Mouse (Mus musculus) adrenal gland, postnatal 4 days (tissue): ENCODE results near the gene Krt6b. TPM values are rescaled to one million over a fixed set of nuclear protein-coding genes. Genes with fewer than 3 reads are reported as not detected.
"Not testable (repeated sequence)": the region's sequence is repeated elsewhere in the genome, so short reads cannot be mapped to it uniquely, and the experiment has no call there.

Experiments
- DNase-seq, 2 experiments: peaks; one replicate each; pipeline ENCODE4 v3.0.0; 2021 to 2022; ENCODE audit warnings: low spot score in 2 of 2, mixed read lengths in 2 of 2
- long read RNA-seq, 2 experiments: library from polyadenylated mRNA; stranded (forward); transcript quantifications; one replicate each; pipeline ENCODE4 v2.0.0; 2021
- total RNA-seq, 2 experiments: library from RNA; stranded (reverse); gene quantifications; 2 replicates each; pipeline ENCODE4 v1.2.3; 2021

The Krt6b gene
- total RNA-seq = not detected
- long read RNA-seq, experiment 1 = 0 reads
- long read RNA-seq, experiment 2 = 0 reads

DNA sequence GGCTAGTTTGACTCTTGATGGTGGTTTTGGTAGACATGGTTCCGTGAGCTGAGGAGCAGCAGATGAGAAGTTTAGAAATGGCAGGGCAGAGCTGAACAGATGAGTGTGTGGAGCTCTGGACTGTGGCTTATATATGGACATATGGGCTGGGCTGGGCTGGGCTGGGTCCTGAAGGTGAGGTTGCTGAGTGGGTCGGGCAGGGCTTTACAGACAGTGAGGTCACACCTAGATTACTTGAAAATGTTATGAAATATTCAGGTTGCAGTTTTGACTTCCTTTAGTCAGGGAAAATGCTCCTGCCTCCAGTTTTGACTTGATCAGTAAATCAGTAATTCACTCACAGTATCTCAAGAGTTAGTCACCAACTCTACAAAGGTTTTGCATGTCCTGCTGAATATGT is at the start of gene Krt6b:
Krt6b (minus strand) TSS at position 101 of the 400 bp plus-strand sequence.
- DNase-seq = no peak

DNA sequence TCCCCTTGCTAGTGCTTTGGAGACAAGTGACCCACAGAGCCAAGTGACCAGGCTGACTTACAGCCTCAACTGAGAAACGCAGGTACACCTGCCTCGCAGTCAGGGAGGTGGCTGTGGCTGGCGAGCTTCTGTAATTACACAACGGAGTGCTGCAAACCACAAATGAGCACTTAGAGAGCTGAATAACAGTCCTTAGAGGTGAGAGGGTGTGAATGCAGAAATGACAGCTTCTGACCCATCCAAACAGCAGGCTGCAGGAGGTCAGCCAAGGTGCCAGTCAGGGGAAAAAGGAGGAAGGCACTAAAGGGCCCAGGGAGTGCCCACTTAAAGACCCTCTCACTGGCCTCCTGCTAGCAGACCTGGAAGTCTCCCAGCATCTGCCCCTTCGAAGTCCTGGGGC is 44.6 kb upstream of the Krt6b start:
- DNase-seq = no peak

DNA sequence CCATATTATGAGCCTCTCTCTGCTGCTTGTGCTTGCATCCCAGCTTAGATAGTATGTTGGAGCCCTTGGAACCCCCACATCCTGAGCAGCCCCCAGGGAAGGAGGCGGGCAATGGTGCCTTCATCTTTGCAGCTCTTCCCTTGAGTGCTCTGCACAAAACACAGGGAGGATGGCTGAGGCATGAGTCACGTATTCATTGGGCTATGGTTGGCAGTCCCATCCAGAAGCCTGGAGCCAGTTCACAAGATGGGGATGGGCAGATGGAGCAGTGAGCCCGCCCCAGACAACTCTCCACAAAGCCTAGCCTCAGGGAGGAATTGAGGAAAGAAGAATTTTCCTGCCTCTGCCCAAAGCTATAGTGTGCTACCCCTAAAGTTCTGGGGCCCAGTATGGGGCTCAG is 35.7 kb upstream of the Krt6b start:
- DNase-seq = no peak

DNA sequence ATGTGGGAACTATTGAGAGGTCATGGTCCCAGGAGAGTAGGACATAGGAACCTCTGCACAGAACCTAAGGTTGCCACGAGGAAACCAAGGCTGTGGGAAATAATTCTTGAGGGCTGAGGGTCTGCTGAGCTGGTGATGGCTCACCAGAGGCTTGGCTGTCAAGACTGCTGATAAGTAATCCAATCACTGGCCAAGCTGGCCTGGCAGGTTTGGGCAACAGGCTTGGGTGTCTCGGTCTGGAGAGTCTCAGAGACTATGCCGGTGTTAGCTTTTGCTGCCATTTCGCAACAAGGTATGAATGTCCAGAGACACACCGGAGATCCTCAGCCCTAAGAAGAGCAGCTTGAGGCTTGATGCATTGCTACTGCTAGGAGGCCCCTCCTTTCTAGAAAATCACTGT is 34.3 kb upstream of the Krt6b start:
- no peak for DNase-seq

DNA sequence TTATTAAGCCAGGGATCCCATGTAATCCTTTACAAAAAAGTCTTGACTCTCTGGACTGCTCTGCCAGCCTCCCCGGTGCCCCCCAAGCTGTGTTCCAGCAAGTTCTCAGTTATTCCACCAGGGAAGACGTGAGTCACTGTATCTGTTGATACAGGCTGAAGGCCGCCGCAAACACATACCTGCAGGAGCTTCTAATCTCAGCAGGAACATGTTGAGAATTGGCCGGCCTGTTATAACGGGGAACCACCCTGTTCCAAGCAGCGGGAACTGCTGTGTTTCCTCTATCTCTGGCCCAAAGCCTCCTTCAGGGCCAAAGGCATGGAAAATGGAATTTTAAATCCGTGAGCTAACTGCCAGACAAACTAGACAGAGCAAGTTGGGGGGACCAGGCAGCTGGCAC is 33.6 kb upstream of the Krt6b start:
- no peak for DNase-seq

DNA sequence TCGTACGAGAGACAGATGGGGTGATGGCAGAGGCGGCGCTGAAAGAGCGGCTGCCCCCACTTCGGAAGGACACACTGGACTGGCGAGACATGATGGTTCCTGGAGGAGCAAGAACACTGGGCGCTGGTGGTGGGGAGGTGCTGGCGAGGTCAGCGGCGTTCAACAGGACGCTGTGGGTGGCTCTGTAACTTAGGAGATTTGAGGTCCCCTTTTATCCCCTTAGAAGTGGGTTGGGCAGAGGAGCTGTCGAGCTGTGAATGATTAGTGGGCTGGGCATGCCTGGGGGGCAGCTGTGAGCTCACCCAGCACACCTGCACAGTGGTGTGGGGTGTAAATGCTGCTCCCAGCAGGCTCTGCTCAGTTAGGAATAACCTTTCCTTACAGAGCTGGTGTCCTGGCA is 32.6 kb upstream of the Krt6b start, which contains the start of gene Krt5:
Krt5 (minus strand) TSS at position 179 of the 400 bp plus-strand sequence.
- no peak for DNase-seq

DNA sequence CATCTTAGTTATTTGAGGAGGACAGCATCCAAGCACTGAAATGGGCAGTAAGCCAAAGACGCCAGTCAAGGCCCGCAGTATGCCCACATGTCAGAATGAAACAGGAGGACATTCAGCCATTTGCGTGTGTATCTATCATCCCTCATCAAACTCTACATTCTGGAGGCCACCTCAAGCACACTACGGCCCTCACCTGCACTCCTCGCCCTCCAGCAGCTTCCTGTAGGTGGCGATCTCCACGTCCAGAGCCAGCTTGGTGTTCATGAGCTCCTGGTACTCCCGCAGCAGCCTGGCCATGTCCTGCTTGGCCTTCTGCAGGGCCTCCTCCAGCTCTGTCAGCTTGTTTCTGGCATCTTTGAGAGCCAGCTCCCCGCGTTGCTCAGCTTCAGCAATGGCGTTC is 28.6 kb upstream of the Krt6b start:
- no peak for DNase-seq

DNA sequence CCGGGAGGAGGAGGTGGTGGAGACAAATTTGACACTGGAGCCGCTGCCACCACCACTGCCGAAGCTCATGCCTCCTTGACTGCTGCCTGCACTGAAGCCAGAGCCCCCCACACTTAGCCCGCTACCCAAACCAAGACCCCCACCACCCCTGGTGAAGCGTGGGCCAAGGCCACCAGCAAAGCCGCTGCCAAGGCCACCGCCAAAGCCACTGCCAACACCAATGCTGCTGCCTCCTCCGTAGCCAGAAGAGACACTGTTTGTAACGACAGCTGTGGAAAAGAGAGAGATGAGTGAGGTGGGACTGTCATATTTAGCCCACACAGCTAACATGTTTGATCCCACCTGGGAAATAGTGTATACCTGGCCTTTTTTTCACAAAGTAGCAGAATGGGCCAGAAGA is 27.4 kb upstream of the Krt6b start:
- no peak for DNase-seq

DNA sequence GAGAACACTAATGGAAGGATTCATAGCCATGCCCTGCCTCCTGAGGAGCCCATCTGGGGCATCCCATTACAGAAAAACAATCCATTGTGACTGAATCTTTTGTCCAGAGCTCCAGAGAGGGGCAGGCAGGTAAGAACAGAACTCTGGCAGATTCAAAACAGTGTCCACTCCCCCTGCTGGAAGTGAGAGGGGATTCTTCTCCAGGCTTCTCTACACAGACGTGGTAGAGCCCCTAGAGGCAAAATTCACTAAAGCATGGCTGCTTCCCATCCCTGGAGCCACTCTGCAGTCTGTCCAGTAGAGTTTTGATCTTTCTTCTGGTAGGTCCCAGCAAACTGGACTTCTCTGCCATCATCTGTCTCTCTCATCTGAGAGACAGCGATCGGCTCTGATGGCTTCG is 24.0 kb upstream of the Krt6b start:
- no peak for DNase-seq

DNA sequence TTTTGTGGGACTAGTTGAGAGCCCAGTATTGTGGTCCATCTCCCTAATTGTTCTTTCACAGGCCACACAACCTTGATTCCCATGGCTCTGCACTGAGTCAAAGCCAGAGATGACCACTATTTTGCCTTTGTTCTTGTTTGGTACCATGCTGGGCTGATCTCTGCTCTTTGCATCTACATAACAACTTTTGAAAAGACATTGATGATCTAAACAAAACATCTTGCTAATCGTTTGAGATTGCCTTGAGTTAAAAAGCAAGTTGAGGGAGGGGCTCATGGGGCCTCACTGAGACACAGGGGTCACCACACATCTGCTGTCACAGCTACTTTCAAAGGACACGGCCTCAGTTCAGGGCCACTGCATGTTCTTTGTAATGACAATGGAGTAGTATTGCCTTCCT is 22.3 kb upstream of the Krt6b start:
- no peak for DNase-seq

DNA sequence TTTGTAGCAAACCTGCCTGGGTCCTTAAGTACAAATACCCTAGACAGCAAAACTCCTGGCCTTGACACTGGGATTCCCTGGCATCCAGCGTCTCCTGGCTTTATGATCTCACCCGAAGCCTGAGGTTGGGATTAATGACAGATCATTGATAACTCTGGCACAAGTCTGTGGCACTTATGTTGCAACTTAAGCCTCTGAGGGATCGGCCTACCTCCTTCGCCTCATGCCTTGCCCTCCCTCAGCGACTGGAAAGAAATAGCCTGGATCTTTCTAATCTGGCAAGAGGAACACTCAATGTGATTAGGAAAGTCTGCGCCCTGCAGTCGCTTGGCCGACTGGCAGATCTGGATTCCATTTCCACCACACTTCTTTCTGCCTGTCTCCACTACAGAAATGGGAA is 19.8 kb upstream of the Krt6b start:
- DNase-seq = no peak

DNA sequence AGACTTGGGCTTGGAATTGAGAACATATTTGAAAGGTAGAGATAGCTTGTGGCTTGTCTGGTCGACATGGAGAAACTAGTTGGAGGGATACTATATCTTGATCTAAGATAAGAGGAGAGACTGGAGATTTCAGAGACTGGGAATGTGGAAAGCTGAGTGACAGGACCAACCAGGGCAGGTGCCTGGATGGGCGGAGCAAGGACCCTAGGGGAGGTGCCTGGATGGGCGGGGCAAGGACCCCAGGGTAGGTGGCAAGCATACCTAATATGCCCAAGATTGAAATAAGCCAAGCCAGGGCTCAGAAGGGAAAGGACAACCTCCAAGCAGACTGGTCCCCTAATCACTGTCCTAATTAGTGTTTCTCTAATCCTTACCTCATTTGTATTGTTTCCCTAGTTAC is 19.1 kb upstream of the Krt6b start:
- no peak for DNase-seq

DNA sequence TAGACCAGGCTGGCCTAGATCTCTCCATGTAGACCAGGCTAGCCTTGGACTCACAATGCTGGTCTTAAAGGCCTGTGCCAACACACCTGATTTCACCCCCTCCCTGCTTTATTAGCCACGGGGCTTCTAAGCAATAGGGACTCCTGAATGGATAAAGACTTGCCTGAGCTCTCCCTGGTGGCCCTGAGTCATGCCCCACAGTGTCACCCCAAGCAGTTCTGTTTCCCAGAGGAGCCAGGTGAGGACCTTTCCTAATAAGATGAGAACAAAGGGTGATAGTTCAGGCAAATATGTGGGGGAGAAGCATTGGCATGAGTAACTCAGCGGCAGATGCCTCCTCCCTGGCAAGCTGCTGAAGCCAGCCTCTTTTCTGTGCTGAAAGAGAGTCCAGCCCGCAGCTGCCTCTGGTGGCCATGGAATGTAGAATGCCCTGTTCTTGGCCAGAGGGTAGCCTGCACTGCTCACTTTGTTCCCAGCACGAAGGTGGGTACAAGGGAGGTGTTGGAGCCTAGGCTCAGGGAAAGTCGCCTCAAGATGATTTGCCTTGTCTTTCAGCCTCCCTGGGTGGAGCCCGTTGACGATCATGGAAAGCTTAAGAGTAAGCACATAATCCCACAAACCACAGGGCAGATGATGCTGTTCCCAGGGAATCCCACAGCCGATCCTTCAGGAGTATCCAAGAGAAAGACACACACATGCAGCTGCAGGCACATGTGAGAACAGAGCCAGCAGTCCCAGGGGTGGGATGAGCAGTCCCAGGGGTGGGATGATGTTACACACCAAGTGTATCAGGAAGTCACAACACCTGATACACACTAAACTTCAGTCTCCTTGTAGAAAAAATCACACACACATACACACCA is 17.5 kb upstream of the Krt6b start:
- no peak for DNase-seq

DNA sequence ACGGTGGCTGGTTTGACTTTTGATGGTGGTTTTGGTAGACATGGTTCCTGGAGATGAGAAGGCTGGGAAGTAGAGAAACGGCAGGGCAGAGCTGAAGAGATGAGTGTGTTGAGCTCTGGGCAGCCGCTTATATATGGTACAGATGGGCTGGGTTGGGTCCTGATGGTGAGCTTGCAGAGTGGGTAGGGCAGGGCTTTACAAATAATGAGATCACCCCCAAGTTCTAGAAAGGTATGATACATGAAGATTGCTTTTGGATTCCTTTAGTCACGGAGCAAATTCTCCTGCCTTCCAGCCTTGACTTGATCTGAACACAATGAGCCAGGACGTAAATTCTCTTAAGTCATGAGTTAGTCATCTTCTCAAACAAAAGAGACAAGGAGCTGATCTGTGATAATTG is 14.1 kb upstream of the Krt6b start, which contains the start of gene Krt6a:
Krt6a (minus strand) TSS at position 101 of the 400 bp plus-strand sequence.
- DNase-seq = no peak

DNA sequence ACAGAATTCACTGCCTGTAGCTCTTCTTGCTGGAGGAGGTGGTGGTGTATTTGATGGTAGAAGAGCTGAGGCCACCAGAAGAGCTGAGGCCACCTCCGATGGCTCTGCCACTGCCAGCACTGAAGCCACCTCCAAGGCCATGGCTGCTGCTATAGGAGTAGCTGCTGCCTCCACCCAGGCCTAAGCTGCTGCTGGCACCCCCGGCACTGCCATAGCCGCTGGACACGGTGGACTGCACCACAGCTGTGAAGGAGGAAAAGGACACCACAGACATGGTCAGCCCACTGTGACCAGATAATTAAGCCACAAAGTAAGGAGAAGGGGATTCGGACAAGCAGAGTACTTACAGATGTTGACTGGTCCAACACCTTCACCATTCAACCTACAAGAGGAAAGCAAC is 10.4 kb upstream of the Krt6b start:
- not testable (repeated sequence) for DNase-seq

DNA sequence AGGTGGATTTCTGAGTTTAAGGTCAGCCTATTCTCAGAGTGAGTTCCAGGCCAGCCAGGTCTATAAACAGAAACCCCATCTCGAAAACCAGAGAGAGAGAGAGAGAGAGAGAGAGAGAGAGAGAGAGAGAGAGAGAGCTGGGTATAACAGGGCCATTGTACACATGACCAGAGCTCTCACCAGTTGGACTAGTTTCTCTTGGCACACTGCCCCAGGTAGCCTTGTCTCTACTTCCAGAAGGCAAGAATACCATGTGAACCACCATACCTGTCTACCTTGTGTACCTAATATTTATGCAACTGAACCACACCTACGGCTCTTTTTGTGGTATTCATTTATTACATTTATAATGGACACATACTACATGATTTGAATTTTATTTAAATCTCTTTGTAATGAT is 8.1 kb upstream of the Krt6b start:
- DNase-seq = no peak

DNA sequence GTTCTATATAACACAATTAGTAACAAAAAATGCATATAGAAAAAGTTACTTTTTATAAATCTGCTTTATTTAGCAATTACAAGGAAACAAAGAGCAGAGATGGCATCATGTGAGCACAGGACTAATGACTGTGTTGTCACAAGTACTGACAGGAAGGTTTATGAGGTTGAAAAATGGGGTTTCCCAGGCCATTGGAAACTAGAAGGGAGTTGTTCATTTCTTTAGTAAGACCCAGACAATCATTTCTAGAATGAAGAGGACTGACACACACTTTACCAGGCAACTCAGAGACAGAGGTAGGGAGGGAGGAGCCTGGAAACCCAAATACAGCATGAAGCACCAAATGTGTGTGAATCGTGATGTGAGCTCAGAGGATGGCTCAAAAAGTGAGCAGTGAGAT is 4.1 kb downstream of the Krt6b start:
- no peak for DNase-seq

DNA sequence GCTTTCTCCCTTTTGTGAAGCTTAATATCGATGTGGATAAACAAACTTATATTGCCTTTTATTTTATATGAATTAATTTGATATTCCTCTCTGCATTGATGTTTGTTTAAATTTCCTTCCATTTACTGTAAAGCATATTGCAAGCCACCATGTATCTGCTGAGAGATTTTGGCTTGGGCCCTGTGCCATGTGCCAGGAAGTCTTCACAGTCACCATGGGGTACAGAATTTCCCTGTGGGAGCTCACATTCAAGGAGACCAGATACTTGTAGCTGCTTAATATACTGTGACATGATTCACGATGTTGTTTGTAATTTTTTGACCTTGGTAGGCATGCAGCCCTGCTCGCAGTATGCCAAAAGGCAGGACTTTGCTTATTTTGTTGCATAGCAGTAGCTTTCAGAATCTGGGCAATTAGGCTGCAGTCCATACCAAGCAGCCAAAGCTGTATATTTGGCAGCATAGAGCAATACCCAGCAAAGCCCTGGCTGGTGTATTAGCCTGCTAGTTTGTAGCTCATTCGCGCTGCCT is 27.3 kb downstream of the Krt6b start:
- DNase-seq = no peak

DNA sequence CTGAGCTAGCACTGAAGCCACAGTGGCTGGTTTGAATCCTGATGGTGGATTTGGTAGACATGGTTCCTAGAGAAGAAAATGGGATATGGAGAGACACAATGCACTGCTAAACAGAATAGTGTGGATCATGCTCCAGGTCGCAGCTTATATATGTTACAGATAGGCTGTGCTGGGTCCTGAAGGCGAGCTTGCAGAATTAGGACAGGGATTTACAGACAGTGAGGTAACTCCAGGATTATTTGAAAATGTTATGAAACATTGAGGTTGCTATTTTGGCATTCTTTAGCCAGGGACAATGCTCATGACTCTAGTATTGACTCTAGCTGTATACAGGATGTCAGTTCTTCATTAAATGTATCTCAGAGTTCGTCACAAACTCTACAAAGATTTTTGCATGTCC is 32.8 kb downstream of the Krt6b start, which contains the start of gene Gm5478:
Gm5478 (minus strand) TSS at position 101 of the 400 bp plus-strand sequence.
- DNase-seq = no peak

DNA sequence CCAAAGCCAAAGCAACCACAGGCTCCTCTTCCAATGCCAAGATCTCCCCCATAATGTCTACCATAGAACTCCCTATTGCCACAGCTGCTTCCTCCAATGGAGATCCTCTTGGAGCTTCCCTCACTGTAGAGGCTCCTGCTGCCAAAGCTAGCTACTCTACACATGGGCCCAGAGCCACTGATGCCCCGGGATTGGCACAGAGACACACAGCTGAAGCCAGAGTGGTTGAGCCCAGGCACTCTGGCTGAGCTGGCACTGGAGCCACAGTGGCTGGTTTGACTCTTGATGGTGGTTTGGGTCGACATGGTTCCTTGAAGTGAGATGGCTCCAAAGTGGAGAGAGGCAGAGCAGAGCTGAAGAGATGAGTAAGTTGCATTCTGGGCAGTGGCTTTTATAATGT is 52.2 kb downstream of the Krt6b start, which contains the start of gene Gm5414:
Gm5414 (minus strand) TSS at position 305 of the 400 bp plus-strand sequence.
- no peak for DNase-seq
